Comparison of ENCODE assay signal across 8 mouse cellular contexts in genomic region chr13:95327345-95327741, GRCm38 (mm10). TPM values are rescaled to one million over a fixed set of nuclear protein-coding genes. Genes with fewer than 3 reads are reported as not detected.
A peak's percentile ranks its signal among the peaks of the same experiment; 100 is the strongest.
DNase-seq lines count a peak whose midpoint lies in the region; ATAC-seq and TF ChIP-seq lines count a peak whose summit lies in the region.

No protein-coding gene starts in this region.

- no peak for DNase-seq in testis, postnatal 10 days (ENCODE audit: low spot score)
- DNase-seq in embryonic facial prominence, embryonic 10.5 days (ENCODE audit: low spot score): peak; percentile 55
- no peak for DNase-seq in thymus, postnatal 14 days
- DNase-seq in gastrocnemius, postnatal 25 days: no peak

- TF ChIP-seq CTCF in testis, adult 2 months (IDR thresholded peaks at IDR 0.05; ENCODE audit: control insufficient read depth, insufficient read depth, insufficient replicate concordance, low read depth, low read length): no peak

- peaks cover 20% of the 10 kb centered on the region for H3K4me1 ChIP-seq in testis, adult 2 months (ENCODE audit: control insufficient read depth, insufficient read depth, low read length)
- peaks cover 39% of the 10 kb centered on the region for H3K4me1 ChIP-seq in embryonic facial prominence, embryonic 10.5 days
- peaks cover 49% of the 10 kb centered on the region for H3K4me1 ChIP-seq in hindbrain, embryonic 13.5 days (replicated peaks)
- H3K4me1 ChIP-seq in limb, embryonic 13.5 days: peaks cover 36% of the 10 kb centered on the region
- peaks cover 26% of the 10 kb centered on the region for H3K4me1 ChIP-seq in midbrain, embryonic 16.5 days (ENCODE audit: control insufficient read depth, insufficient read depth, low read length)

- no peaks in the 10 kb centered on the region for H3K27me3 ChIP-seq in testis, adult 2 months (ENCODE audit: control insufficient read depth, insufficient read depth, low read length)
- H3K27me3 ChIP-seq in embryonic facial prominence, embryonic 10.5 days (replicated peaks; ENCODE audit: low read depth, poor library complexity, severe bottlenecking): no peaks in the 10 kb centered on the region
- H3K27me3 ChIP-seq in hindbrain, embryonic 13.5 days: no peaks in the 10 kb centered on the region
- H3K27me3 ChIP-seq in limb, embryonic 13.5 days: no peaks in the 10 kb centered on the region
- H3K27me3 ChIP-seq in midbrain, embryonic 16.5 days (ENCODE audit: control insufficient read depth, insufficient read depth, low read depth, low read length): no peaks in the 10 kb centered on the region

- WGBS in embryonic facial prominence, embryonic 10.5 days: 8% methylated on average over 5 of the region's 5 CpGs
- WGBS in hindbrain, embryonic 13.5 days: 6% methylated on average over 5 of the region's 5 CpGs
- 4% methylated on average over 5 of the region's 5 CpGs for WGBS in limb, embryonic 13.5 days
- 0% methylated on average over 5 of the region's 5 CpGs for WGBS in midbrain, embryonic 16.5 days

- no peak for TF ChIP-seq POLR2A in testis, adult 2 months (IDR thresholded peaks at IDR 0.05; ENCODE audit: control insufficient read depth, low read depth, low read length)

- H3K4me2 ChIP-seq in hindbrain, embryonic 13.5 days: peak overlapping the region; percentile 76
- H3K4me2 ChIP-seq in limb, embryonic 13.5 days (replicated peaks): peak overlapping the region; percentile 88
- peak overlapping the region; percentile 84 for H3K4me2 ChIP-seq in midbrain, embryonic 16.5 days (ENCODE audit: low read length)

- no peaks in the 10 kb centered on the region for H3K9me3 ChIP-seq in embryonic facial prominence, embryonic 10.5 days
- H3K9me3 ChIP-seq in hindbrain, embryonic 13.5 days: no peaks in the 10 kb centered on the region
- H3K9me3 ChIP-seq in limb, embryonic 13.5 days: no peaks in the 10 kb centered on the region
- H3K9me3 ChIP-seq in midbrain, embryonic 16.5 days (replicated peaks; ENCODE audit: control insufficient read depth, low read length, poor library complexity, severe bottlenecking): no peaks in the 10 kb centered on the region

- H3K4me3 ChIP-seq in testis, adult 2 months (ENCODE audit: control insufficient read depth, low read depth, low read length): peak overlapping the region; percentile 73
- H3K4me3 ChIP-seq in embryonic facial prominence, embryonic 10.5 days: peak overlapping the region; percentile 89
- peak overlapping the region; percentile 85 for H3K4me3 ChIP-seq in hindbrain, embryonic 13.5 days
- H3K4me3 ChIP-seq in limb, embryonic 13.5 days: peak overlapping the region; percentile 76
- H3K4me3 ChIP-seq in midbrain, embryonic 16.5 days (ENCODE audit: low read depth, low read length): peak overlapping the region; percentile 87

- peak overlapping the region; percentile 97 for H3K9ac ChIP-seq in hindbrain, embryonic 13.5 days
- H3K9ac ChIP-seq in limb, embryonic 13.5 days: peak overlapping the region; percentile 97
- H3K9ac ChIP-seq in midbrain, embryonic 16.5 days (ENCODE audit: low read depth, low read length): peak overlapping the region; percentile 68

- H3K27ac ChIP-seq in testis, adult 2 months (ENCODE audit: control insufficient read depth, insufficient read depth, low read depth, low read length): no peak overlapping the region
- peak overlapping the region; percentile 100 for H3K27ac ChIP-seq in embryonic facial prominence, embryonic 10.5 days (replicated peaks)
- H3K27ac ChIP-seq in hindbrain, embryonic 13.5 days: peak overlapping the region; percentile 95
- peak overlapping the region; percentile 100 for H3K27ac ChIP-seq in limb, embryonic 13.5 days
- H3K27ac ChIP-seq in midbrain, embryonic 16.5 days (ENCODE audit: low read length): peak overlapping the region; percentile 70

- H3K36me3 ChIP-seq in testis, adult 2 months (ENCODE audit: control insufficient read depth, insufficient read depth, low read length): no peaks in the 10 kb centered on the region; the same call in 1 of the 2 replicates
- H3K36me3 ChIP-seq in embryonic facial prominence, embryonic 10.5 days (replicated peaks): peaks cover 30% of the 10 kb centered on the region; the same call in 1 of the 2 replicates
- H3K36me3 ChIP-seq in hindbrain, embryonic 13.5 days: no peaks in the 10 kb centered on the region
- H3K36me3 ChIP-seq in limb, embryonic 13.5 days: peaks cover 11% of the 10 kb centered on the region
- H3K36me3 ChIP-seq in midbrain, embryonic 16.5 days (ENCODE audit: control insufficient read depth, insufficient read depth, low read length): no peaks in the 10 kb centered on the region

- ATAC-seq in hindbrain, embryonic 13.5 days (ENCODE audit: low FRiP score): peak; percentile 34; the same call in 1 of the 2 replicates
- no peak for ATAC-seq in limb, embryonic 13.5 days (ENCODE audit: low FRiP score, low read depth)
- ATAC-seq in midbrain, embryonic 16.5 days: no peak

RNA-seq across cellular contexts. Expression of gene Zbed3, which starts 3.9 kb away (rescaled TPM):
- 26.5 and 26.9 TPM in 2 replicates for polyA plus RNA-seq in testis, adult 2 months (2012; rRNA removed)
- polyA plus RNA-seq in embryonic facial prominence, embryonic 10.5 days (2016; fragmentation: Nextera tagmentation; extraction: Ambion mirVana): 61.0 and 68.3 TPM in 2 replicates
- 41.0 and 42.5 TPM in 2 replicates for polyA plus RNA-seq in hindbrain, embryonic 13.5 days (2015; fragmentation: Nextera tagmentation; extraction: Ambion mirVana)
- polyA plus RNA-seq in limb, embryonic 13.5 days (2015; fragmentation: Nextera tagmentation; extraction: Ambion mirVana): 89.6 and 95.0 TPM in 2 replicates
- polyA plus RNA-seq in midbrain, embryonic 16.5 days (2015; fragmentation: Nextera tagmentation; extraction: Ambion mirVana): 30.2 and 35.5 TPM in 2 replicates
- total RNA-seq in gastrocnemius, postnatal 25 days (2021): 1 to 10 TPM; 4.8 to 5.6 TPM

RNA-seq across cellular contexts. Expression of gene Aggf1, which starts 47.8 kb away (rescaled TPM):
- polyA plus RNA-seq in testis, adult 2 months (2012; rRNA removed): 9.2 and 9.3 TPM in 2 replicates
- 38.0 and 38.1 TPM in 2 replicates for polyA plus RNA-seq in embryonic facial prominence, embryonic 10.5 days (2016; fragmentation: Nextera tagmentation; extraction: Ambion mirVana)
- 39.8 and 41.6 TPM in 2 replicates for polyA plus RNA-seq in hindbrain, embryonic 13.5 days (2015; fragmentation: Nextera tagmentation; extraction: Ambion mirVana)
- 31.7 and 32.4 TPM in 2 replicates for polyA plus RNA-seq in limb, embryonic 13.5 days (2015; fragmentation: Nextera tagmentation; extraction: Ambion mirVana)
- polyA plus RNA-seq in midbrain, embryonic 16.5 days (2015; fragmentation: Nextera tagmentation; extraction: Ambion mirVana): 35.0 and 37.7 TPM in 2 replicates
- total RNA-seq in gastrocnemius, postnatal 25 days (2021): 10 to 100 TPM; 16.2 to 16.5 TPM
